ENCODE assay signal across 8 mouse cellular contexts in the genomic region with DNA sequence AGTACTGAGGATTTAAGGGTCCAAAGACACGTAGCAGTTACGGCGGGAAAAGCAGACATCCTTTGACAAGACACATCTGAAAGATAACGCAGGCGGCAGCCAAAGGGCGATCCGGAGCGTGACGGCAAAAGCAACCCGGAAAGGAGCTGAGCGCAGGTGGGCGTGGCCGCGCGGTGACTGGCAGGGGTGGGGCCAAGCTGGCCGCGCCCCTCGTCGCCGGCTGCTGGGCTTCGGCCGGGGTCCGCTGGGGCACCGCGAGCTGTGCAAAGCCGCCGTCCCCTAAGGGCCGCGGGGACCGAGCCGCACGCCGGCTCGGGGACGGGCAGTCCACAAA. TPM values are rescaled to one million over a fixed set of nuclear protein-coding genes. Genes with fewer than 3 reads are reported as not detected.
DNase-seq lines count a peak whose midpoint lies in the region; ATAC-seq and TF ChIP-seq lines count a peak whose summit lies in the region.

Gene Lrp10 (plus strand): TSS at position 179 of the 334 bp plus-strand sequence.

- peak within 1 kb of the TSS; percentile 95 for H3K9ac ChIP-seq in intestine, postnatal 0 days (ENCODE audit: low read depth, low read length)

- H3K9me3 ChIP-seq in intestine, postnatal 0 days (ENCODE audit: control insufficient read depth), result no peaks in the 10 kb centered on the region
- no peaks in the 10 kb centered on the region for H3K9me3 ChIP-seq in midbrain, embryonic 10.5 days (replicated peaks)

- peak; percentile 83 for ATAC-seq in intestine, postnatal 0 days

- H3K4me1 ChIP-seq in intestine, postnatal 0 days (replicated peaks; ENCODE audit: control insufficient read depth, insufficient read depth, low read length), result no peaks in the 10 kb centered on the region
- peaks cover 23% of the 10 kb centered on the region for H3K4me1 ChIP-seq in midbrain, embryonic 10.5 days

- intact Hi-C loops in left cerebral cortex, postnatal 36 days (cut with DNase I), result loop anchor here (10.0 kb wide), 1 partner anchor 51 kb away; the partner anchor contains the start of gene Prmt5

- peaks cover 19% of the 10 kb centered on the region for H3K36me3 ChIP-seq in intestine, postnatal 0 days (ENCODE audit: control insufficient read depth, insufficient read depth)
- H3K36me3 ChIP-seq in midbrain, embryonic 10.5 days, result peaks cover 22% of the 10 kb centered on the region

- peak within 1 kb of the TSS; percentile 97 for H3K27ac ChIP-seq in intestine, postnatal 0 days (ENCODE audit: low read depth, low read length)
- H3K27ac ChIP-seq in midbrain, embryonic 10.5 days (replicated peaks), result peak within 1 kb of the TSS; percentile 86

- no peaks in the 10 kb centered on the region for H3K27me3 ChIP-seq in intestine, postnatal 0 days (replicated peaks; ENCODE audit: control insufficient read depth, insufficient read depth, low read length)
- H3K27me3 ChIP-seq in midbrain, embryonic 10.5 days (ENCODE audit: low read depth, poor library complexity, severe bottlenecking), result no peaks in the 10 kb centered on the region

- under 1% methylated on average over 35 of the region's 35 CpGs for WGBS in intestine, postnatal 0 days
- under 1% methylated on average over 35 of the region's 35 CpGs for WGBS in midbrain, embryonic 10.5 days

- peak within 1 kb of the TSS; percentile 86 for H3K4me3 ChIP-seq in intestine, postnatal 0 days (ENCODE audit: low read depth, low read length)
- peak within 1 kb of the TSS; percentile 89 for H3K4me3 ChIP-seq in midbrain, embryonic 10.5 days

- DNase-seq in adrenal gland, adult 8-10 months, result peak; percentile 83
- peak; percentile 91 for DNase-seq in embryo, embryonic 9.5 days (ENCODE audit: extremely low spot score)
- DNase-seq in gonadal fat pad, adult 2 months (ENCODE audit: low read depth), result no peak
- DNase-seq in left cerebral cortex, postnatal 36 days (ENCODE audit: low spot score in 2 of 2), result peak; percentile 85 to 86
- peak; percentile 91 for DNase-seq in midbrain, embryonic 10.5 days (ENCODE audit: low spot score)
- peak; percentile 65 to 70 for DNase-seq in right cerebral cortex, postnatal 36 days (ENCODE audit: low spot score in 2 of 2)
- DNase-seq in yolk sac, embryonic 10.5 days (ENCODE audit: low spot score), result peak; percentile 93

- peak within 1 kb of the TSS; percentile 84 for H3K4me2 ChIP-seq in intestine, postnatal 0 days (replicated peaks; ENCODE audit: low read depth)

- no peak for TF ChIP-seq CTCF in intestine, postnatal 0 days (IDR thresholded peaks at IDR 0.05; ENCODE audit: low read depth)

RNA-seq across cellular contexts. Expression of gene Lrp10, which starts in this region (rescaled TPM):
- 100 to 1,000 TPM; 119 to 147 (median 137) TPM for total RNA-seq in adrenal gland, adult 8-10 months (2022)
- polyA plus RNA-seq in gonadal fat pad, adult 2 months (2012; rRNA removed), result 125 and 172 TPM in 2 replicates
- 105 and 108 TPM in 2 replicates for polyA plus RNA-seq in intestine, postnatal 0 days (2015; fragmentation: Nextera tagmentation; extraction: Ambion mirVana)
- 10 to 100 TPM; 24.1 to 24.4 TPM for total RNA-seq in left cerebral cortex, postnatal 36 days (2021)
- 25.1 and 26.0 TPM in 2 replicates for polyA plus RNA-seq in midbrain, embryonic 10.5 days (2016; fragmentation: Nextera tagmentation; extraction: Ambion mirVana)

Comparison
In these comparisons a context has a peak if more than half of its experiments do, and no peak if none do; other contexts are left out.
1. RNA of gene Lrp10 (total RNA-seq): 119 to 147 TPM in adrenal gland, adult 8-10 months; 24.1 to 24.4 TPM in left cerebral cortex, postnatal 36 days; every median in the first group is over 4 times any median in the second.